Mouse (Mus musculus) liver, embryonic 16.5 days (tissue): ENCODE measurements around the gene Gm17617. TPM values are rescaled to one million over a fixed set of nuclear protein-coding genes. Genes with fewer than 3 reads are reported as not detected.
A peak's percentile ranks its signal among the peaks of the same experiment; 100 is the strongest.

ENCODE experiments used
- ATAC-seq: fragments of 200-750 bp; cut with Nextera tagmentation; 2 replicates; pipeline ENCODE4 v1.8.0; 2017; ENCODE audit warnings: low read depth, mild to moderate bottlenecking, moderate number of reproducible peaks, moderate library complexity
- H3K27ac ChIP-seq: fragments of 300-500 bp; sonication (generic); 2 replicates; pipeline ENCODE4 v1.5.1; 2014; ENCODE audit warnings: mild to moderate bottlenecking, low read length
- H3K27me3 ChIP-seq: fragments of 300-500 bp; sonication (generic); 2 replicates; pipeline ENCODE4 v1.6.1; 2014; ENCODE audit warnings: low read depth, low read length, mixed read lengths; ENCODE audit not compliant: control insufficient read depth, insufficient read depth
- H3K36me3 ChIP-seq: fragments of 300-500 bp; sonication (generic); 2 replicates; pipeline ENCODE4 v1.6.1; 2014; ENCODE audit warnings: mild to moderate bottlenecking; ENCODE audit not compliant: control insufficient read depth, insufficient read depth
- H3K4me1 ChIP-seq: fragments of 300-500 bp; sonication (generic); 2 replicates; pipeline ENCODE4 v1.6.1; 2014; ENCODE audit warnings: low read depth, low read length, mixed read lengths; ENCODE audit not compliant: control insufficient read depth
- H3K4me2 ChIP-seq: fragments of 300-500 bp; sonication (generic); 2 replicates; pipeline ENCODE4 v1.6.1; 2014; ENCODE audit warnings: low read depth, low read length, mixed read lengths
- H3K4me3 ChIP-seq: fragments of 300-500 bp; sonication (generic); 2 replicates; pipeline ENCODE4 v1.5.1; 2014; ENCODE audit warnings: low read depth, mild to moderate bottlenecking, low read length
- H3K9ac ChIP-seq: fragments of 300-500 bp; sonication (generic); 2 replicates; pipeline ENCODE4 v1.6.1; 2014; ENCODE audit warnings: low read depth, low read length
- H3K9me3 ChIP-seq: fragments of 300-500 bp; sonication (generic); replicated peaks from 2 replicates; pipeline ENCODE4 v1.6.1; 2016; ENCODE audit warnings: low read length; ENCODE audit not compliant: control insufficient read depth
- WGBS: fragments of 180-500 bp; shearing (Covaris S2); extraction: QIAGEN DNeasy Blood & Tissue Kit; methylation state at CpG from one replicate; pipeline ENCODE4 v1.1.7; 2014; ENCODE audit not compliant: insufficient replicate concordance; 5-methylcytosine and 5-hydroxymethylcytosine counted together
- polyA plus RNA-seq: library from polyadenylated mRNA; unstranded; fragments of >200 nt; fragmentation: Nextera tagmentation; extraction: Ambion mirVana; gene quantifications from 2 replicates; pipeline ENCODE4 v1.2.1, GENCODE M21; 2015

Gm17617 gene
- polyA plus RNA-seq, 1 experiment from 2014 or later = not detected

- Histone ChIP-seq H3K4me2 (peak overlapping the region; percentile 35; the same call in 1 of the 2 replicates), H3K9ac (no peak overlapping the region), H3K4me1 (no peaks in the 10 kb centered on the region; the same call in 1 of the 2 replicates), H3K9me3 (no peaks in the 10 kb centered on the region), H3K27ac (no peak overlapping the region), H3K4me3 (no peak overlapping the region), H3K27me3 (peaks cover 29% of the 10 kb centered on the region), H3K36me3 (no peaks in the 10 kb centered on the region)
- ATAC-seq = no peak
- 73% methylated on average over 5 of the region's 5 CpGs for WGBS
Measured at GRCm38 (mm10) chr13:55153951-55154350, 20.6 kb upstream of the Gm17617 start.

- H3K4me3 ChIP-seq = peak within 1 kb of the TSS; percentile 57
- H3K36me3 ChIP-seq = no peaks in the 10 kb centered on the region
- ATAC-seq = peak; percentile 95
- H3K9ac ChIP-seq = peak within 1 kb of the TSS; percentile 39
- no peaks in the 10 kb centered on the region; the same call in 1 of the 2 replicates for H3K4me1 ChIP-seq
- H3K4me2 ChIP-seq = peak within 1 kb of the TSS; percentile 35
- H3K9me3 ChIP-seq = no peaks in the 10 kb centered on the region
- peak within 1 kb of the TSS; percentile 81 for H3K27ac ChIP-seq
- peaks cover 29% of the 10 kb centered on the region for H3K27me3 ChIP-seq
- WGBS = 3% methylated on average over 68 of the region's 68 CpGs
Measured at GRCm38 (mm10) chr13:55152621-55153415, 19.5 kb upstream of the Gm17617 start, which contains the start of gene Fgfr4. Gene Fgfr4, plus strand, starts transcription at chr13:55152640.

DNA sequence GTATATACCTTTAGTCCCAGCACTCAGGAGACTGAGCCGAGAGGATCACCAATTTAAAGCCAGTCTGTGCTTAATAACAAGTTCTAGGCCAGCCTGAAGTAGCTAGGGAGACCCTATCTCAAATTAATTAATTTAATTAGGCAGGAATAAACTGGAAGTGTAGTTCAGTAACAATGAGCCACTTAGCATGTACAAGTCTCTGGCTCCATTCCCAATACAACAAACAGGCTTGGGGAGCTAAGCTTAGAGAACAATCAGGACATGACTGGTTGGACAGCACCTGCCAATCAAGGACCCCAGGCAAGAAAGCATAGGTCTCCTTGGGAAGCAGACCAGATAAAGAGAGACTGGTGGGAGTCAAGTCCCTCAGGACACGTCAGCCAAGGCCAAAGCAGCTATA, 6.9 kb upstream of the Gm17617 start:
- Histone ChIP-seq H3K9ac (no peak overlapping the region), H3K4me3 (no peak overlapping the region), H3K27me3 (no peaks in the 10 kb centered on the region), H3K27ac (no peak overlapping the region), H3K36me3 (no peaks in the 10 kb centered on the region), H3K4me1 (no peaks in the 10 kb centered on the region; the same call in none of the 2 replicates), H3K9me3 (no peaks in the 10 kb centered on the region), H3K4me2 (no peak overlapping the region)
- no peak for ATAC-seq
- 68% methylated on average over 2 of the region's 2 CpGs for WGBS

- H3K27me3 ChIP-seq = no peaks in the 10 kb centered on the region
- peaks cover 12% of the 10 kb centered on the region; the same call in 1 of the 2 replicates for H3K36me3 ChIP-seq
- H3K4me2 ChIP-seq = no peak overlapping the region
- no peaks in the 10 kb centered on the region for H3K9me3 ChIP-seq
- H3K4me3 ChIP-seq = no peak overlapping the region
- no peak overlapping the region for H3K9ac ChIP-seq
- ATAC-seq = peak; percentile 32; the same call in 1 of the 2 replicates
- no peak overlapping the region for H3K27ac ChIP-seq
- 5% methylated on average over 5 of the region's 5 CpGs for WGBS
- H3K4me1 ChIP-seq = no peaks in the 10 kb centered on the region; the same call in none of the 2 replicates
Measured at GRCm38 (mm10) chr13:55135382-55135781, 2.0 kb upstream of the Gm17617 start.

- no peak overlapping the region for H3K4me2 ChIP-seq
- H3K9me3 ChIP-seq = no peaks in the 10 kb centered on the region
- H3K27me3 ChIP-seq = no peaks in the 10 kb centered on the region
- H3K4me3 ChIP-seq = no peak overlapping the region
- no peaks in the 10 kb centered on the region for H3K4me1 ChIP-seq
- 73% methylated on average over 6 of the region's 6 CpGs for WGBS
- H3K36me3 ChIP-seq = peaks cover 18% of the 10 kb centered on the region
- no peak for ATAC-seq
- H3K9ac ChIP-seq = no peak overlapping the region
- H3K27ac ChIP-seq = no peak overlapping the region
Measured at GRCm38 (mm10) chr13:55124903-55125302, 8.4 kb downstream of the Gm17617 start.

DNA sequence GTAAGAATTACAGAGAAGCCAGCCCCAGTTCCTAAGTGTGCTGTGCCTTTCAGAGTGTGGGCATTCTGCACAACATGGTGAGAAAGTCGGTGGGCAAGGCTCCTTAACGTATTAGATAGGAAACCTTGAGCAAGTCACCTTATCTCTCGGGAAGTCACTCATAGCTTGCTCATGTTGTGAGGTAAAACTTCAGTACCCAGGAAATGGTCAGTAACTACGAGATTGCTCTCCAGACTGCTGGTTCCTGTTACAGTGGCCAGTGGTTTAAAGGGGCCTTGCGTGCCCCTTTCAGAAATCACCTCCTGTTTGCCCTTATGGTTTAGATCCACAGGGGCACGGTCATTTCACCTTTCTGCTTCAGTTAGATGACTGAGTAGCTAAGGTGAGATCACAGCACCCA, 19.0 kb downstream of the Gm17617 start:
- no peak overlapping the region for H3K27ac ChIP-seq
- no peaks in the 10 kb centered on the region for H3K9me3 ChIP-seq
- ATAC-seq = no peak
- H3K27me3 ChIP-seq = no peaks in the 10 kb centered on the region
- no peak overlapping the region for H3K4me3 ChIP-seq
- 40% methylated on average over 6 of the region's 6 CpGs for WGBS
- no peak overlapping the region for H3K4me2 ChIP-seq
- H3K4me1 ChIP-seq = no peaks in the 10 kb centered on the region
- H3K36me3 ChIP-seq = peaks cover 23% of the 10 kb centered on the region; the same call in 1 of the 2 replicates
- no peak overlapping the region for H3K9ac ChIP-seq

DNA sequence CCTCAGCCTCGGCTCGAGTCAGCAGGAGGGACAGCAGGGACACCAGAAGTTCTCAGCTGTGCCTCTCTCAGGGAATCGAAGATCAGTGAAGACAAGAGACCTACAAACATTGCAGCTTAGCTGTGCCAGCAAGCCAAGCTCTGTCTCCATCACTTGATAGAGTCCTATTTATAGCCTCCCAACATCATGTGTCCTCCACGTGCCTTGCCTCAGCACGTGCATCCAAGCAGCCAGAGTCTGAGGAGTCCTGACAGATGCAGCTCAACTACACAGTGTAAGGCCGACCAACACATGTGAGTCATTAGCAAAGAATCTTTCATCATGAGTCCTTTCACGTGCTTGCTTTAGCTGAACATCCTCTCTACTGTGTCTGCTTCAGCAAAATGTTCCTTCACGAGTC, 25.7 kb downstream of the Gm17617 start:
- Histone ChIP-seq H3K4me1 (peaks cover 14% of the 10 kb centered on the region), H3K9me3 (no peaks in the 10 kb centered on the region), H3K27ac (no peak overlapping the region), H3K4me2 (no peak overlapping the region), H3K27me3 (no peaks in the 10 kb centered on the region), H3K36me3 (no peaks in the 10 kb centered on the region; the same call in 1 of the 2 replicates), H3K4me3 (no peak overlapping the region), H3K9ac (no peak overlapping the region)
- WGBS = 82% methylated on average over 8 of the region's 8 CpGs
- no peak for ATAC-seq

- Histone ChIP-seq H3K9ac (no peak overlapping the region), H3K4me3 (no peak overlapping the region), H3K9me3 (no peaks in the 10 kb centered on the region), H3K27me3 (no peaks in the 10 kb centered on the region), H3K36me3 (no peaks in the 10 kb centered on the region; the same call in 1 of the 2 replicates), H3K4me1 (peaks cover 14% of the 10 kb centered on the region), H3K27ac (no peak overlapping the region), H3K4me2 (peak overlapping the region; percentile 82)
- no peak for ATAC-seq
- WGBS = 78% methylated on average over 4 of the region's 4 CpGs
Measured at GRCm38 (mm10) chr13:55107116-55107515, 26.2 kb downstream of the Gm17617 start.
